Mouse (Mus musculus) stomach, postnatal 0 days (tissue): Measurements from ENCODE around the gene Sgms1.

Source experiments
- CTCF ChIP-seq: IDR thresholded peaks from 2 replicates; pipeline ENCODE4 v1.5.1; 2016; ENCODE audit warnings: antibody characterized with exemption, low read depth, mild to moderate bottlenecking, moderate library complexity
- EP300 ChIP-seq: optimal IDR thresholded peaks from 2 replicates; pipeline ENCODE3; 2016; ENCODE audit warnings: antibody characterized with exemption

DNA sequence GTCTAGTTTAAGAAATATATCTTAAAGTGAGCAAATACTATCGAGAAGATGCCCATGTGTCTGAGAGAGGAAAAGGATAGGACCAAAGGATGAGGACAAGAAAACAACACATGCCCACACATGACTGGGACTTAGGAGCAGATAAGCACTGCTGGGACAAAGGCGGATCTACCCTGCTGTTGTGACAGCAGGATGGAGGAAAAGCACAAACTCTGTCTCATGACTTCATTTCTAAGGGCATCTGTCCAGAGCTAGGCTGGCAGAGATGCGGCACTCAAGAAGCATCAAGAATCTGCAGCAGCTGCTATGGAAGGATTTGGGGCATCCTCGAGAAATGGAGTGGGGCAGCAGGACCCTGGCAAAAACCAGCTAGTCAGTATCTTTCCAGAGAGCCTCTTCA, 109.1 kb downstream of the Sgms1 start:
- no peak for TF ChIP-seq CTCF
- no peak for TF ChIP-seq EP300
